Mouse (Mus musculus) adrenal gland, postnatal 25 days (tissue): ENCODE data around the gene Snx5. TPM values are rescaled to one million over a fixed set of nuclear protein-coding genes. Genes with fewer than 3 reads are reported as not detected.

Experiments
- DNase-seq: peaks from one replicate; pipeline ENCODE4 v3.0.0; 2021; ENCODE audit warnings: mixed read lengths
- total RNA-seq: library from RNA; stranded (reverse); gene quantifications from 2 replicates; pipeline ENCODE4 v1.2.3, GENCODE M21; 2021

Gene Snx5
- total RNA-seq, 1 experiment from 2014 or later: 107 TPM

- no peak for DNase-seq
Observed at GRCm38 (mm10) chr2:144267004-144267730, 3.5 kb downstream of the Snx5 start.

DNA sequence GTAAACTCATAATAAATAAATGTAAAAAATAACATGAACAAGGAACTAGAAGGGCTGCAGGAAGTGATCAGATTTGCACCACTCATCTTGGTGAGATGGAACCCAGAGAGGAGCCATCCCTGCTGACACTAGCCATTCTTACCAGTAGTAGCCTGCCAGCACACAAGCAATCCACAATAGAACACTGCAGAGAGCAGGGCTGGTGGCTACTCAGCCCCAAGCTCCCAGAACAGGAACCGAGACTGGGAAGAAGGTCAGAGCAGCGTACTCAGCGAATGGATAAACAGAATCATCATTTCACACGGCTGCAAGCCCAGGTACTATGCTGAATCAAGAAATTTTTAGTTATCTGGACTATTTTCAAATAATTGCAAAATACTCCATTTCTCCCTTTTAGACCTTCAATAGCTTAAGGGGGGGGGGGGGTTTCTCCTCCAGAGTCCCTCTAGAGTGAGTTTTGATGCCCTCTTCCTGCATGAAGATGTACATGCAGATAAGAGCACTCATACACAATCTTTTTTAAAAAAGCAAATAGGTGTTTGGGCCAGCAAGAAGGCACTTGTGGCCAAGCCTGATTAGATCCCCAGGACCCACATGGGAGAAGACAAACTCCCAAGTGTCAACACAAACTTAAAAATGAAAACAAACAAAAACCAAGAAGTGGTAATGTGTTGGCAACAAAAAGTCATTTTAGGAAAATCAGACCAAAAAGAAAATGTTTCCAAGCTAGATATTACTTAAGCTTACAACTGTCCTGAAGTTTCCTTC is 4.6 kb downstream of the Snx5 start:
- DNase-seq: no peak

- no peak for DNase-seq
Observed at GRCm38 (mm10) chr2:144265120-144265488, 5.6 kb downstream of the Snx5 start.

DNA sequence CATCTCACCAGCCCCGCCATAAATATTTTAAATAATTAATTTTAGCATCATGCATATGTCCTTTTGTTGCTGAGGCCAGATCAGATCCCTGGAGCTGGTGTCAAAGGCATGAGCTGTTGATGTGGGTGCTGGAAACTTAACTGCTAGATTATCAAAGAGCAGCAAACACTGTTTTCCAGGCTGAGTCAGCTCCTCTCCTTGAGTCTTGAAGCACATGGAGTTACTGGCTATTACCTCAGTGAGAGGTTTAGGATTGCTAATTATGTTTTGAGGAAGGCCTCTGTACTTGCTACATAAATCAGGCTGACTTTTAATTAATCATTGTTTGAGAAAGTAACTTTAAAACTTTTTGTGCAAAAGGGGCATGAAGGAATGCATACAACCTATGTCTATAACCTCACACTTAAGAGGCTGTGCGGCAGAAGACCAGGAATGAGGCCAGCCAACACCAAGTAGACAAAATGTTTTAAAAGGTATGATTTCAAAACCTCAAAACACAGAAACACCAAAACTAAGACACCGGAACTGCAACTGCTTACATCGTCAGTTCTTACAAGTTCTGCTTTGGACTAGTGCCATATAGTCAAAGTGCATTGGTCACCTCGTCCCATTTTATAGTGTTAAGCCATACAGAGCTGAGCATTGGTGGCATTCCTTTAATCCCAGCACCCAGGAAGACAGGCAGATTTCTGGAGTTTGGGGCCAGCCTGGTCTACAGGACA is 6.1 kb downstream of the Snx5 start:
- DNase-seq: no peak

GRCm38 (mm10) chr2:144262837-144263236 is 7.9 kb downstream of the Snx5 start:
- no peak for DNase-seq

DNA sequence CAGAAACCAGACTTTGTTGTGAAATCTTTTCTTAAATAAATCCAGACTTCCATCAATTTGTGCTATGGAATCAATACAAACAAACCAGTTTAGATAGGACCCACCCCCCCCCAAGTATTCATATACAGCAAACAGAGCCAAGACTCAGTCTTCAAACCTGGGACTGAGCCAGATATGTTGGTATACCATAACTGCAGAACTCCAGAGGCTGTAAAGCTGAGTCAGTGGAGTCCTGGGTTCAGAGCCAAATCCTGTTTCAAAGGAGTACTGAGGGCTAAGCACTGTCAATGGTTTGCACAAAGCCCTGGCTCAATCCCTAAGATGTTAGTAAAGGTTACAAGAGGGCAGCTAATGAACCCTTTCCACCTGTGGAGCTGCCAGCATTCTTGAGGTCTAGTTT is 20.6 kb downstream of the Snx5 start:
- no peak for DNase-seq

DNA sequence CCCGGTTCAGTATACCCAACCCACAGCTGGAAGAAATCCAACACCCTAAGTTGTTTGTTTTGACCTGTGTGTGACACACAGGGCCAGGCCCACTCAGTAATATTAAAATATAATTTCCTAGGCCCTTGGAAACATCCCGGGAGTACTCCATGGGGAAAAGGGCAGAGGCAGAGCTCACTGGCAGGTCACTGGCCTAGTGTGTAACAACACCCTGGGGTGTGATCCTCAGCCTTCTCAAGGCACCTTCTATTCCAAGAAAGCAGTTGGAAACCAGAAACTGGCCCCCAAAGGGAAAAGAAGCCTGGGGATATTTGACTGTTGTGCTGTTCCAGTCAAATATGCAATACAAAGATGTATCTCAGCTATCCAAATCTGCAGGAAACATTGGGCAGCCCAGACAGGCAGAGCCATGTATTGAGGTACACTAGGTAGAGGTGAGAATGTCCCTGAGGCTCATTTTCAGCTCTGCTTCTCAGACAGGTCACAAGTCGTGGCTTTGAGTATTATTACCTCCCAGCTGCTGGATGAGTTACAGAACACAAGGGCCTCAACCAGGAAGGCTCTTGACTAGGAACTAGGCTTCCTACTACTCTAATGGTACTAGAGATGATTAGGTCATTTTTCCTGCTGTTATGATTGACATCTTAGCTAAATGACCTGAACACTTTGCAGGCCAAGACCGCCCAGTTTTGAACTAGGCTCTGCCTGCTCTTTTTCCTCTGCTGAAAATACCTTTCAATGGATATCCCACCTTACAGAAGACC is 21.9 kb downstream of the Snx5 start:
- DNase-seq: no peak

DNA sequence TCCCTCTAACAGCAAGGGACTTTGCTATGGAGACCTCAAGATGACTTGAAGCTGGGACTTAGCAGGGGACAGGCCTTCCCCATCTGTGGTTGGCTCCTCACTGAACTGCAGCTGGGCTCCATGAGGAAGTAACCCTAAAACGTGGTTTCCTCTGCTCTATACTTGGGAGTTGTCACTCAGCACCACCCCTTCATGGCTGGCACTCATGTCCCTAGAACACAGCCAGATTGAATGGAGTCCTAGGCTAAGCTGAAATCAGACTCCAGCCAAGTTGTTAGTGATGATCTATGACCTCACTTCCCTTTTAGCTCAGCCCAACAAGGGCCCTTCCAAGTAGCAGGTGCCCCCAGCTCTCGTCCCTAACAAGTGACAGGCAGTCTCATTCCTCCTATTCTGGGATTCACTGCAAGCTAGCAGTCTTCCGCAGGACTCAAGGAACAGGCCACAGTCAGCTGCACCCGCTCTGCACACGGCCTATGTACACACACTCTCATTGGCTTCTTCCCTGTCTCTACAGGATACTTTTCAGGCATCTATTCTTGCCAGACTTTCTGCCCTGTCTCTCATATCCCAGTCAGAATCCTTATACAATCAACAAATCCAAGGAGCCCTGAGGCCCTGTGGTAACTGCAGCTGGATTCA is 23.2 kb downstream of the Snx5 start:
- no peak for DNase-seq

GRCm38 (mm10) chr2:144246270-144246669 is 24.4 kb downstream of the Snx5 start:
- DNase-seq: no peak

- DNase-seq: no peak
Observed at GRCm38 (mm10) chr2:144245464-144245863, 25.2 kb downstream of the Snx5 start.

DNA sequence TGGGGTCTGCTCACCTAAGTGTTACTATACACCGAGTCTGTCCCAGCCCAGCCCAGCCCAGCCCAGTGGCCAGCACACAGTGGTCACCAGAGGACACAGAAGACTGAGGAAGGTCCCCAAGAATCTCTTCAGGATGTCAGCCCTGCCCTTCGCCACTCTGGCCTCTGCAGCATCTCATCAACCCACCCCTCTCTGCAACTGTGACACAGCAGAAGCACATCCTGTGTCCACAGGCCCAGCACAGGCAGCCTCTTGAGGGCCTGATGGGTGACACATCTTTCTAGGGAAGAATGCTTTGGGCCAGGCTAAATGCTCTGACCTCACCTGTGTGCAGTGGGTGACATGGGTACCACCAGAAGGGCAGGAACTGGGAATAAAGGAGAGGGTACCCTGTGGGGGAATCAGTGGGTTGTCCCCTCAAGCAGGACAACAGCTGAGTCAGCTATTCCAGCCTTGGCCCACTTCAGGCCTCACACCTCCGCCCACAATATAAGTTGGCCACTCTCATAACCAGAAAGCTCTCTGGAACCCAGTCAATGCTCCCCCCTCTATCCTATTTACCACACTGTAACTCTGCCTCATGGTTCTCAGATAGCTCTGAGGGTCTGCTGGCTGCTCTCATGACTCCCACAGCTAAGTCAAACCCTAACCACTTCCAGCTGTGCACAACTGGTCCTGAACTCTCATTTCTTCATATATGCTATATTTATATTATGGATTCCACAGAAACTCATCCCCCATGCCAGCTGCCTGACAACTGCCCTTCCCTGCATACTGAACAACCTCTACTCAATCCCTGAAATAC is 30.4 kb downstream of the Snx5 start:
- DNase-seq: no peak

DNA sequence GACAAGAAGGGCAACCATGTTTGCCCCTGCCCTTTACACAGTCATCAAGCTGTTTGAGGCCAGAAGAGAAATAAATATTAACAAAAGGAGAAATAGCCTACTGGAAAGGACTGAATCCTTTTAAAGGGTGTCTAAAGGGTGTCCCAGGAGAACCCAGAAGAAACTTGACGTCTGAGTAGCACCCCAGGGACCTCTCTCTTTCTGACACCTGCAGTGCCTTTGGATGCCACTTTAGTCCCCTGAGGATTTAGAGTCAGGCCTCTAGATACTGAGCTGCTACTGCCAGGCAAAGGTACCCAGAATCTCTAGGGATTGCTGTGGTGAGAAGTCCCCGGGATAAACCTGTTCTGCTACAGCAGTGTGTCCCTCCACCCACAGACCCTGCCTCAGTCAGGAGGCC is 31.4 kb downstream of the Snx5 start:
- DNase-seq: no peak

GRCm38 (mm10) chr2:144238341-144238740 is 32.4 kb downstream of the Snx5 start:
- DNase-seq: no peak

DNA sequence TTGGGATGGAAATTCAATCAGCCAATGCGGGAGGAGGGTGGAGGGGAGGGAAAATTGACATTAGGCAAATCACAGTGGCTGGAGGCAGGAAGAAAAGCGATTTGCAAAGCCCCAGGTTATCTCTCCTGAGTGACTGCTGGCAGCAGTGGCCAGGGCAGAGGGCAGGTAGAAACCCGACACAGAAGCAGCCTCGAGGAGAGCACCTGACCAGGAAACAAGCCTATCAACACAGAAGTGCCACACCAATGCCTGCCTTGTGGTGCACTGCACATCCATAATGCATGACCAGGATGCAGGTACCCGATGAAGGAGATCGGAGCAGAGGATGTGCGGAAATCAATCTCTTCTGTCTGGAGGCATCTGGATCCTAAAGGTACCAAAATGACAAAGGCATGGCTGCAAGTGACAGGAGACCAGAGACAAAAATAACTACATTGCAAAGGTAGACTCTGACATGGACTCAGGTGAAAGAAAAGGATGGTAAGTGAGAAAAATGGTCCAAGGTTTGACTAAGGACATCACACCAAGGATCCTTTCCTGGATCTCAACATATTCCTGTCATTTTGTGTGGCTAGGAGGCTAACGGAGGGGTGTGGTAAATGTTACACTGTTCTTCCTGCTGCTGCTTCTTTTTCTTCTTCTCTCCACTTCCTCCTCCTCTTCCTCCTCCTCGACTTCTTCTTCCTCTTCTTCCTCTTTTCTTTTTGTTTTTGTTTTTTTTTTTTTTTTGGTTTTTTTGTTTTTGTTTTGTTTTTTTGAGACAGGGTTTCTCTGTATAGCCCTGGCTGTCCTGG is 33.7 kb downstream of the Snx5 start:
- DNase-seq: no peak

DNA sequence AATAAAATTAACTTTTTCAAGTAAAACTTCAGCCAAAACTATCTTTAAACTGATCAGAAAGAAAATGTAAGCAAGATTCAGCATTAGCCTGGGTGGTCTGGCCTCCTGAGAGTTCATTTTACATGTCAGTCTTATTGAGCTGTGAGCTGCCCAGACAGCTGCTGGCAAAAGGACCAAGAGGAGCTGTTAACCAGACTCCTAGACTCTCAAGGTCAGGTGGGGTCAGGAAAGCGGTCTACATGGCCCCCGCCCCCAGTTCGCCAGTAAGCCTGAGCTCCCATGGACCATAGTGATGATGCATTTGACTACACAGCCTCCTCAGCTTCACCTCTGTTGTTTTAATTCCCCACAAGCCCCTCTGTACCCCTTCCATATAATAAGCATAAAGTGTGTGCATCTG is 34.9 kb downstream of the Snx5 start:
- no peak for DNase-seq

DNA sequence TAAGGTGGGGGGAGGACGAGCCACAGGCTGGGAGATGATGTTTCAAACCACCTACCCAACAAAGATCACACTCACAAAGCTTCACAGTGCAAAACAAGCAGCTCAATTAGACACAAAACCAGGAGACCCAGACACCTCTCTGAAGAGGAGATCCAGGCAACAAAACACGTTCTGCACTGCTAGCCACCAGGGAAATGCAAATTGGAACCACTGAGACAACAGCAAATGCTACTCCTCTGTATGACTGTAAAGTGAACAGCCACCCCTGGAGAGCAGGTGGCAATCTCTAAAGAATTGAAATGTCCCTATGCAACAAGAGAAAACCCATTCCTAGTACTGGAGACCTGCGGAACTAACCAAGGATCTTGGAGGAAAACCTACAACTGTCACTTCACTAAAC is 37.2 kb downstream of the Snx5 start:
- no peak for DNase-seq

- DNase-seq: no peak
Observed at GRCm38 (mm10) chr2:144231115-144231514, 39.6 kb downstream of the Snx5 start.

GRCm38 (mm10) chr2:144230498-144230897 is 40.2 kb downstream of the Snx5 start:
- peak; percentile 23 for DNase-seq

GRCm38 (mm10) chr2:144229647-144230046 is 41.1 kb downstream of the Snx5 start:
- DNase-seq: no peak
